Mouse (Mus musculus): ENCODE measurements around the gene Klf2.

- TF ChIP-seq CTCF (IDR thresholded peaks at IDR 0.05; ENCODE audit: low read depth) (no peak), EP300 (IDR thresholded peaks at IDR 0.05; ENCODE audit: low read depth) (no peak)
These were observed 33.5 kb upstream of the Klf2 start for GRCm38 (mm10) chr8:72285285-72285684.

All from liver, postnatal 0 days (tissue).